Mouse (Mus musculus) right cerebral cortex, postnatal 36 days (tissue): Measurements from ENCODE around the gene Homez.

ENCODE experiments used
- DNase-seq, 2 experiments: peaks; one replicate each; pipeline ENCODE4 v3.0.0; 2022; ENCODE audit warnings: low spot score in 2 of 2, mixed read lengths in 1 of 2

The Homez gene

GRCm38 (mm10) chr14:54868026-54868425 is 2.7 kb downstream of the Homez start:
- DNase-seq: no peak

GRCm38 (mm10) chr14:54866936-54867335 is 3.8 kb downstream of the Homez start:
- DNase-seq: no peak

GRCm38 (mm10) chr14:54866268-54866667 is 4.5 kb downstream of the Homez start:
- no peak for DNase-seq

- no peak for DNase-seq
These were observed 5.1 kb downstream of the Homez start for GRCm38 (mm10) chr14:54865626-54866025.

GRCm38 (mm10) chr14:54864313-54865036 is 6.3 kb downstream of the Homez start:
- no peak for DNase-seq

GRCm38 (mm10) chr14:54863501-54864312 is 7.1 kb downstream of the Homez start:
- DNase-seq: peak; percentile 92 to 93

- DNase-seq: peak in 1 of 2 experiments; percentile 52
These were observed 10.2 kb downstream of the Homez start for GRCm38 (mm10) chr14:54860511-54860910.

GRCm38 (mm10) chr14:54857891-54858290 is 12.9 kb downstream of the Homez start:
- DNase-seq: no peak

- DNase-seq: no peak
These were observed 14.1 kb downstream of the Homez start for GRCm38 (mm10) chr14:54856703-54857102.

GRCm38 (mm10) chr14:54855726-54856125 is 15.0 kb downstream of the Homez start:
- no peak for DNase-seq

GRCm38 (mm10) chr14:54843461-54843860 is 27.3 kb downstream of the Homez start:
- DNase-seq: no peak

GRCm38 (mm10) chr14:54823716-54824115 is 47.0 kb downstream of the Homez start:
- no peak for DNase-seq

- DNase-seq: no peak
These were observed 48.5 kb downstream of the Homez start for GRCm38 (mm10) chr14:54822301-54822700.

GRCm38 (mm10) chr14:54817791-54818190 is 53.0 kb downstream of the Homez start:
- DNase-seq: peak in 1 of 2 experiments; percentile 9

GRCm38 (mm10) chr14:54815737-54816136 is 55.0 kb downstream of the Homez start:
- no peak for DNase-seq

- DNase-seq: no peak
These were observed 56.8 kb downstream of the Homez start, which contains the start of gene Rnf212b for GRCm38 (mm10) chr14:54813991-54814390. Rnf212b (plus strand) TSS chr14:54814141.

GRCm38 (mm10) chr14:54809668-54810033 is 61.1 kb downstream of the Homez start:
- no peak for DNase-seq

- DNase-seq: no peak
These were observed 61.8 kb downstream of the Homez start for GRCm38 (mm10) chr14:54808718-54809667.

- no peak for DNase-seq
These were observed 64.6 kb downstream of the Homez start for GRCm38 (mm10) chr14:54806124-54806523.
